Mouse (Mus musculus): ENCODE measurements around the gene Scimp.

- TF ChIP-seq CTCF (IDR thresholded peaks at IDR 0.05; ENCODE audit: low read depth) (no peak), EP300 (IDR thresholded peaks at IDR 0.05; ENCODE audit: low read depth) (no peak)
Observed at GRCm38 (mm10) chr11:70812365-70812764, at the start of gene Scimp.

Data from liver, postnatal 0 days (tissue).